Mouse (Mus musculus) lung, adult 2 months (tissue): Measurements from ENCODE around the gene Nudt2.

ENCODE experiments used
- CTCF ChIP-seq: fragments of 200-500 bp; IDR thresholded peaks from 2 replicates; pipeline ENCODE4 v1.5.1; 2011; ENCODE audit warnings: mild to moderate bottlenecking, low read length, control low read depth; ENCODE audit not compliant: insufficient read depth
- POLR2A ChIP-seq: fragments of 200-500 bp; IDR thresholded peaks from 2 replicates; pipeline ENCODE4 v1.6.1; 2011; ENCODE audit warnings: low read depth, mild to moderate bottlenecking, control low read depth, low read length, borderline replicate concordance; ENCODE audit errors: extremely low read depth

- no peak for TF ChIP-seq CTCF
- peak; percentile 14; the same call in 1 of the 2 replicates for TF ChIP-seq POLR2A
Measured at GRCm38 (mm10) chr4:41502171-41502940, 37.4 kb downstream of the Nudt2 start.
